Mouse (Mus musculus): ENCODE results near the gene Mindy1. TPM values are rescaled to one million over a fixed set of nuclear protein-coding genes. Genes with fewer than 3 reads are reported as not detected.

The Mindy1 gene
- total and polyA plus RNA-seq, 3 experiments: 5.0 to 14.4 (median 5.4) TPM

GRCm38 (mm10) chr3:95315844-95316550, 34.9 kb downstream of the Mindy1 start:
- TF ChIP-seq MEF2A (IDR thresholded peaks at IDR 0.05; ENCODE audit: borderline replicate concordance, low read depth, low read length) (no peak), MYC (IDR thresholded peaks at IDR 0.05; ENCODE audit: low read depth, low read length) (no peak), IRF4 (IDR thresholded peaks at IDR 0.05; ENCODE audit: low read depth, low read length) (no peak), JUN (IDR thresholded peaks at IDR 0.05; ENCODE audit: insufficient read depth, low read depth, low read length) (no peak), MXI1 (IDR thresholded peaks at IDR 0.05; ENCODE audit: low read depth, low read length) (no peak), PAX5 (IDR thresholded peaks at IDR 0.05; ENCODE audit: low read length) (no peak), SMC3 (IDR thresholded peaks at IDR 0.05; ENCODE audit: low read depth, low read length) (no peak), MAZ (IDR thresholded peaks at IDR 0.05; ENCODE audit: low read depth, low read length) (no peak), TCF12 (IDR thresholded peaks at IDR 0.05; ENCODE audit: low read depth, low read length) (no peak), MAX (IDR thresholded peaks at IDR 0.05; ENCODE audit: low read length) (no peak), ZC3H11A (IDR thresholded peaks at IDR 0.05; ENCODE audit: low read depth, low read length) (no peak), RAD21 (IDR thresholded peaks at IDR 0.05; ENCODE audit: low read depth, low read length) (no peak), POLR2AphosphoS2 (IDR thresholded peaks at IDR 0.05; ENCODE audit: low read depth, low read length) (no peak), GABPA (IDR thresholded peaks at IDR 0.05; ENCODE audit: insufficient replicate concordance, low read depth, low read length) (no peak), NELFE (IDR thresholded peaks at IDR 0.05; ENCODE audit: low read depth, low read length) (no peak), ETS1 (conservative IDR thresholded peaks at IDR 0.05; ENCODE audit: low read depth, low read length) (no peak)
- H3K4me3 ChIP-seq (replicated peaks in 1 of 3; ENCODE audit: low read depth in 2 of 3, low read length in 2 of 3, poor library complexity in 1 of 3): peak overlapping the region; percentile 79 to 85 (median 83)
- H3K79me2 ChIP-seq (replicated peaks; ENCODE audit: control insufficient read depth, extremely low read depth, insufficient read depth, poor library complexity, severe bottlenecking): peaks cover 46% of the 10 kb centered on the region
- H3K4me2 ChIP-seq (ENCODE audit: insufficient read depth, low read depth, poor library complexity, severe bottlenecking): peak overlapping the region; percentile 100
- H3K9ac ChIP-seq (ENCODE audit: insufficient read depth, low read depth): peak overlapping the region; percentile 97
- no peaks in the 10 kb centered on the region for H3K27me3 ChIP-seq (replicated peaks)
- in situ Hi-C loops (cut with MboI; ENCODE audit: low pct_ligation_motif_present, low pct_unique_long_range_greater_than_20kb, low sequenced_read_pairs) (loop anchor here (5.0 kb wide), 1 partner anchor 36 kb away; no protein-coding TSS in a partner anchor), dilution Hi-C loops (cut with MboI; ENCODE audit: extremely low pct_ligation_motif_present, extremely low pct_unique_long_range_greater_than_20kb, low sequenced_read_pairs) (no loop called here)
- peaks cover 24 to 55% of the 10 kb centered on the region in 2 experiments for H3K4me1 ChIP-seq (ENCODE audit: control insufficient read depth in 1 of 2, insufficient read depth in 2 of 2)
- DNase-seq (ENCODE audit: extremely low read depth): no peak
- peaks cover 17 to 33% of the 10 kb centered on the region in 2 experiments for H3K36me3 ChIP-seq (replicated peaks in 1 of 2; ENCODE audit: control insufficient read depth in 1 of 2, insufficient read depth in 1 of 2, low read length in 1 of 2)
- no peaks in the 10 kb centered on the region for H3K9me3 ChIP-seq (replicated peaks; ENCODE audit: low read length)
- peak overlapping the region; percentile 34 for H3K27ac ChIP-seq (ENCODE audit: insufficient read depth, low read depth)

- peaks cover 19 to 43% of the 10 kb centered on the region in 2 experiments for H3K4me1 ChIP-seq (ENCODE audit: control insufficient read depth in 1 of 2, insufficient read depth in 2 of 2)
- TF ChIP-seq EP300 (IDR thresholded peaks at IDR 0.05; ENCODE audit: low read length): no peak
- TF ChIP-seq CTCF (conservative IDR thresholded peaks at IDR 0.05 in 1 of 2, IDR thresholded peaks at IDR 0.05 in 1 of 2; ENCODE audit: low read depth in 2 of 2, low read length in 2 of 2): peak; percentile 76 to 77
- TF ChIP-seq RAD21 (IDR thresholded peaks at IDR 0.05; ENCODE audit: low read depth, low read length): peak; percentile 13
- TF ChIP-seq KAT2A (IDR thresholded peaks at IDR 0.05; ENCODE audit: insufficient replicate concordance, low read length): no peak
- peaks cover 46% of the 10 kb centered on the region for H3K79me2 ChIP-seq (replicated peaks; ENCODE audit: control insufficient read depth, extremely low read depth, insufficient read depth, poor library complexity, severe bottlenecking)
- DNase-seq (ENCODE audit: extremely low read depth): peak; percentile 69
- no peaks in the 10 kb centered on the region for H3K27me3 ChIP-seq (replicated peaks)
- in situ Hi-C loops (cut with MboI; ENCODE audit: low pct_ligation_motif_present, low pct_unique_long_range_greater_than_20kb, low sequenced_read_pairs): loop anchor here (5.0 kb wide), 1 partner anchor 35 kb away; no protein-coding TSS in a partner anchor
- no peak overlapping the region for H3K4me3 ChIP-seq (replicated peaks in 1 of 3; ENCODE audit: low read depth in 2 of 3, low read length in 2 of 3, poor library complexity in 1 of 3)
- dilution Hi-C loops (cut with MboI; ENCODE audit: extremely low pct_ligation_motif_present, extremely low pct_unique_long_range_greater_than_20kb, low sequenced_read_pairs): no loop called here
- H3K4me2 ChIP-seq (ENCODE audit: insufficient read depth, low read depth, poor library complexity, severe bottlenecking): peak overlapping the region; percentile 73
- no peak overlapping the region for H3K27ac ChIP-seq (ENCODE audit: insufficient read depth, low read depth)
- H3K36me3 ChIP-seq (replicated peaks in 1 of 2; ENCODE audit: control insufficient read depth in 1 of 2, insufficient read depth in 1 of 2, low read length in 1 of 2): peaks cover 32 to 49% of the 10 kb centered on the region in 2 experiments
- no peaks in the 10 kb centered on the region for H3K9me3 ChIP-seq (replicated peaks; ENCODE audit: low read length)
- 0 out of 2 replicates have a peak overlapping the region, but pooled peaks have one; percentile 1 for H3K9ac ChIP-seq (ENCODE audit: insufficient read depth, low read depth)
Observed at GRCm38 (mm10) chr3:95317414-95318080, 36.4 kb downstream of the Mindy1 start.
